Comparison of ENCODE assay signal across 7 mouse cellular contexts in the genomic region with DNA sequence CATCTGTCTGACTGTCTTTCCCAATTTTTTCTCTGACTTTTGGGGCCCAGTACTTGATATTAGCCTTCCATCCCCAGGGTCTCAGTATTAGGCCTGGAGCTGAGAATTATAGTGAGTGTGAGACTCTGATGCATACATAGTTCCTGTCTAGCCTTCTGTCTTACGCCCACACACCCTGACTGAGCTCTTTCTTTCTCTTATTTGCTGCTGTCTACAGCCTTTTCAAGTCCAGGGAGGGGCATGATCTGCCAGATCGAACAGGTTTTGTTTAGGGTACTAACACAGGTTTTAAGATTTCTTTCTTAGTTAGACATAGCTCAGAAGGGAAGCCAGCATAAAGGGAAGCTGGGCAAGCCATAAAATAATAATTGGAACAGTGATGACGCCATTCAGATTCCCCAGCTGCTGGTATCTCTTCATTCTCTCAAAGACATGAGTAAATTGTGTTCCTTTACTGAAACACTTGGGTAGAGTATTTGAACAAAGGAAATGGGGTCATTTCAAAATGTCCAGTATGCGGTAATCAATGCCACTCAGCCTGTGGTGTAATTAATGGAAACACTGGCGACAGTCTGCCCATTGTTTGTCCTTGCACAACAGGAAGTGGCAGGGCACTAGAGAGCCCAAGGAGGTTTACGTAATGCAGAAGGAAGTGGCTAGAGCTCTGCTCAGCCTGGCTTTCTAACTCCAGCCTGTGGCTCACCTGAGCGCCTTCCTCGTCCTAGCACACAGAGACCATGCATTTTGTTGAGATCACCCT.
A peak's percentile ranks its signal among the peaks of the same experiment; 100 is the strongest.
DNase-seq lines count a peak whose midpoint lies in the region; ATAC-seq lines count a peak whose summit lies in the region.

No protein-coding gene starts in this region.

- DNase-seq in urinary bladder, postnatal 14 days (ENCODE audit: low spot score) = peak; percentile 42
- DNase-seq in urinary bladder, adult 2 months (ENCODE audit: low spot score) = no peak
- peak; percentile 74 for DNase-seq in c-Kit-positive CD71-negative TER-119-negative erythroid progenitor cells, embryonic 14.5 days (ENCODE audit: low read depth)
- no peak for DNase-seq in hindbrain, embryonic 10.5 days (ENCODE audit: low spot score)
- DNase-seq in right cerebral cortex, postnatal 10 days (ENCODE audit: low spot score in 2 of 2) = no peak

- H3K4me1 ChIP-seq in kidney, embryonic 15.5 days = peaks cover 6% of the 10 kb centered on the region; the same call in 1 of the 2 replicates
- H3K4me1 ChIP-seq in hindbrain, embryonic 10.5 days (replicated peaks) = 0 out of 2 replicates have a peak, but pooled peaks cover 6% of the 10 kb centered on the region

- no peaks in the 10 kb centered on the region for H3K9me3 ChIP-seq in kidney, embryonic 15.5 days (replicated peaks)
- no peaks in the 10 kb centered on the region for H3K9me3 ChIP-seq in hindbrain, embryonic 10.5 days

- H3K36me3 ChIP-seq in kidney, embryonic 15.5 days = no peaks in the 10 kb centered on the region
- no peaks in the 10 kb centered on the region for H3K36me3 ChIP-seq in macrophage (ENCODE audit: inconsistent target)
- H3K36me3 ChIP-seq in hindbrain, embryonic 10.5 days = no peaks in the 10 kb centered on the region

- H3K4me3 ChIP-seq in kidney, embryonic 15.5 days (replicated peaks) = no peak overlapping the region
- H3K4me3 ChIP-seq in macrophage (ENCODE audit: inconsistent target) = no peak overlapping the region
- H3K4me3 ChIP-seq in hindbrain, embryonic 10.5 days = no peak overlapping the region

- H3K27ac ChIP-seq in kidney, embryonic 15.5 days = 0 out of 2 replicates have a peak overlapping the region, but pooled peaks have one; percentile 6
- H3K27ac ChIP-seq in macrophage = peak overlapping the region; percentile 28
- no peak overlapping the region for H3K27ac ChIP-seq in hindbrain, embryonic 10.5 days

- no peak overlapping the region for H3K9ac ChIP-seq in kidney, embryonic 15.5 days

- WGBS in kidney, embryonic 15.5 days = 62% methylated on average over 8 of the region's 8 CpGs
- 10% methylated on average over 8 of the region's 8 CpGs for WGBS in macrophage (ENCODE audit: missing documents)
- WGBS in hindbrain, embryonic 10.5 days = 72% methylated on average over 8 of the region's 8 CpGs

- ATAC-seq in kidney, embryonic 15.5 days (replicated peaks; ENCODE audit: low FRiP score) = 0 out of 2 replicates have a peak, but pooled peaks have one; percentile 47

- no peaks in the 10 kb centered on the region for H3K27me3 ChIP-seq in kidney, embryonic 15.5 days
- no peaks in the 10 kb centered on the region for H3K27me3 ChIP-seq in hindbrain, embryonic 10.5 days (ENCODE audit: insufficient read depth, poor library complexity, severe bottlenecking)

- H3K79me2 ChIP-seq in macrophage (ENCODE audit: inconsistent target) = no peaks in the 10 kb centered on the region

- H3K4me2 ChIP-seq in kidney, embryonic 15.5 days = no peak overlapping the region

Comparison
In these comparisons a context has a peak if more than half of its experiments do, and no peak if none do; other contexts are left out.
1. DNase-seq: peak in urinary bladder, postnatal 14 days (single experiment) and c-Kit-positive CD71-negative TER-119-negative erythroid progenitor cells, embryonic 14.5 days (single experiment); none in urinary bladder, adult 2 months (single experiment), hindbrain, embryonic 10.5 days (single experiment) and right cerebral cortex, postnatal 10 days (0 of 2).